Comparison of ENCODE assay signal across 22 mouse cellular contexts in the genomic region with DNA sequence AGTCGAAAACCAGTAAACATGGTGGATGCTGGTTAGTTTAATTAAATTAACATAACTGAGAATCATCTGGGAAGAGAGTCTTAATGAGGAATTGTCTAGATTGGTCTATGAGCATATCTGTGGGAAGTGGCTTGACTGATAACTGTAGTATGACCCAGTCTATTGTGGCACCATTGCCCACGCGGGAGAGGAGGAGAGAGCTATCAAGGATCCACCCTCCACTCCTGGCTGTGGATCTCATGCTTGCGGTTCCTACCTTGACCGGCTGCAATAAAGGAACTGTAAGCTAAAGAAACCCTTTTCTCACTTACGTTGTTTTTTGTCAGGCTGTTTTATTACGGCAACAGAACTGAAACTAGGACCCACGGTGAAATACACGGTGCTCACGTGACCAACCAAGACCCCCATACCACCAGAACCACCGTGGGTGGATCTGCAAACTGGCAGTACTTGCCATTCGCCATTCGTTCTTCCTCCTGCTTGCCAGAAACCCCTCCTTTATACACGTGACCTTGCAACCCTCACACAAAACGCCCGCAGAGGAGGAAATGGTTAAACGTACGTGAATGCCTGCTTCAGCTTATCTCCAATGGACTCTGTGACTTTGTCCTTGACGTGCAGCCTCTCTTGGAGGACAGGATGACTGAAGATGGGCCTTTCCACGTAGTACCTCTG. TPM values are rescaled to one million over a fixed set of nuclear protein-coding genes. Genes with fewer than 3 reads are reported as not detected.
"Had no signal": no experiment of that assay in that cellular context is flagged by ENCODE, and none has a peak within 500 bp of the region (broad histone marks: within the 10 kb centered on the region; RNA-seq: fewer than 3 reads in every experiment).

No protein-coding gene starts in this region.

- H3K4me1 ChIP-seq: kidney, embryonic 15.5 days; limb, embryonic 10.5 days; limb, embryonic 13.5 days; liver, embryonic 15.5 days; lung, embryonic 15.5 days had no signal

- ATAC-seq: liver, embryonic 12.5 days had no signal

- H3K27me3 ChIP-seq: kidney, embryonic 15.5 days; limb, embryonic 13.5 days; liver, embryonic 12.5 days; liver, embryonic 15.5 days; lung, embryonic 15.5 days had no signal

- DNase-seq: kidney, adult 8-10 months; kidney, postnatal 10 days; kidney, postnatal 36 days; layer of hippocampus, postnatal 36 days; liver; lung, adult 18-20 months; lung, postnatal 10 days; lung, postnatal 36 days; midbrain, embryonic 14.5 days; thymus, adult 2 months; thymus, postnatal 14 days had no signal

- H3K9me3 ChIP-seq: kidney, embryonic 15.5 days; limb, embryonic 10.5 days; limb, embryonic 13.5 days; liver, embryonic 12.5 days; liver, embryonic 15.5 days; lung, embryonic 15.5 days; megakaryocyte, embryonic 14.5 days had no signal

- H3K4me3 ChIP-seq: kidney, embryonic 15.5 days; limb, embryonic 10.5 days; limb, embryonic 13.5 days; liver, embryonic 12.5 days; liver, embryonic 15.5 days; lung, embryonic 15.5 days; megakaryocyte, embryonic 14.5 days had no signal

- H3K36me3 ChIP-seq: kidney, embryonic 15.5 days; limb, embryonic 10.5 days; limb, embryonic 13.5 days; liver, embryonic 12.5 days; liver, embryonic 15.5 days; lung, embryonic 15.5 days had no signal

- H3K4me2 ChIP-seq: kidney, embryonic 15.5 days; limb, embryonic 13.5 days; liver, embryonic 12.5 days; liver, embryonic 15.5 days; lung, embryonic 15.5 days; midbrain, embryonic 11.5 days had no signal

- H3K27ac ChIP-seq: kidney, embryonic 15.5 days; limb, embryonic 10.5 days; limb, embryonic 13.5 days; liver, embryonic 12.5 days; liver, embryonic 15.5 days; lung, embryonic 15.5 days; stomach, postnatal 0 days had no signal

- H3K9ac ChIP-seq: kidney, embryonic 15.5 days; limb, embryonic 13.5 days; liver, embryonic 12.5 days; liver, embryonic 15.5 days; lung, embryonic 15.5 days had no signal

RNA-seq across cellular contexts. Expression of a gene that starts 18.7 kb away (rescaled TPM):
- total RNA-seq: layer of hippocampus, postnatal 36 days had no signal
- polyA plus RNA-seq: kidney, embryonic 15.5 days; limb, embryonic 13.5 days; liver, embryonic 12.5 days; liver, embryonic 15.5 days; lung, embryonic 15.5 days; neural tube, embryonic 11.5 days; stomach, embryonic 14.5 days; stomach, postnatal 0 days; thymus, adult 2 months had no signal
